Mouse (Mus musculus): ENCODE measurements around the gene Kif23.

GRCm38 (mm10) chr9:61908832-61909407 is 37.7 kb downstream of the Kif23 start:
- no peak for TF ChIP-seq MAX (IDR thresholded peaks at IDR 0.05; ENCODE audit: low read depth)
- TF ChIP-seq POLR2A (IDR thresholded peaks at IDR 0.05; ENCODE audit: insufficient read length, low read depth) = no peak
- TF ChIP-seq USF1 (IDR thresholded peaks at IDR 0.05; ENCODE audit: low read depth) = no peak
- TF ChIP-seq TCF12 (IDR thresholded peaks at IDR 0.05; ENCODE audit: insufficient read depth, poor library complexity, severe bottlenecking) = no peak
- no peak for TF ChIP-seq REST (IDR thresholded peaks at IDR 0.05; ENCODE audit: insufficient read depth, insufficient read length)

Measured in myocyte (in vitro differentiated cells).